Mouse (Mus musculus): Measurements from ENCODE around the gene Slc24a5. TPM values are rescaled to one million over a fixed set of nuclear protein-coding genes. Genes with fewer than 3 reads are reported as not detected.
"Not testable (repeated sequence)": the region's sequence is repeated elsewhere in the genome, so short reads cannot be mapped to it uniquely, and the experiment has no call there.

The Slc24a5 gene
- polyA plus RNA-seq, 1 experiment from 2014 or later, result 8.5 TPM

DNA sequence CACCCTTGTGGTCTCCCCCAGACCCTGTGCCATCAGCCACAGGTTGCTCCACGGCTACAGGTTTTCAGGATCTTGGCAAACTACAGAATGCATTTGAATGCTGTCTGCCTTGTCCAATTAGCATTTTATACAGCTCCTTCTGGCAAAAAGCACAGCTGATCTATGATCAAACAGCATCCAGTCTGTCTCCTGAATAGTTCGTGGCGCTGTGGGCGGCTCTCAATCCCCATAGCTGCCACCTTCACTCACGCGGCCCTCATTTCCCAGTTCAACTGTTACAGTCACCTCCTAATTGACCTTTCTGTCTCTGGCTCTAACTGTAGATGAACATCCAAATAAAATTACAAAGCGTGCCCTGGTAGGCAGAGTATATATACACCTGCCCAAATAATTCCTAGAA lies 551 bp upstream of the Slc24a5 start:
- H3K9ac ChIP-seq (replicated peaks), result no peak overlapping the region
- TF ChIP-seq EP300 (IDR thresholded peaks at IDR 0.05; ENCODE audit: low read depth) (no peak), CTCF (IDR thresholded peaks at IDR 0.05; ENCODE audit: low read depth) (no peak)
- no peaks in the 10 kb centered on the region for H3K9me3 ChIP-seq (ENCODE audit: low read length)
- ATAC-seq (no peak), DNase-seq (no peak)
- no peak overlapping the region for H3K4me3 ChIP-seq (ENCODE audit: low read depth, low read length)
- H3K27me3 ChIP-seq (ENCODE audit: insufficient read depth, low read length), result no peaks in the 10 kb centered on the region
- WGBS (ENCODE audit: insufficient replicate concordance), result 83% methylated on average over 7 of the region's 7 CpGs
- no peaks in the 10 kb centered on the region for H3K36me3 ChIP-seq (replicated peaks; ENCODE audit: insufficient read depth, low read length)
- no peaks in the 10 kb centered on the region for H3K4me1 ChIP-seq (ENCODE audit: insufficient read depth)
- no peak overlapping the region for H3K27ac ChIP-seq (ENCODE audit: low read depth)
- no peak overlapping the region for H3K4me2 ChIP-seq (ENCODE audit: low read depth, low read length)

DNA sequence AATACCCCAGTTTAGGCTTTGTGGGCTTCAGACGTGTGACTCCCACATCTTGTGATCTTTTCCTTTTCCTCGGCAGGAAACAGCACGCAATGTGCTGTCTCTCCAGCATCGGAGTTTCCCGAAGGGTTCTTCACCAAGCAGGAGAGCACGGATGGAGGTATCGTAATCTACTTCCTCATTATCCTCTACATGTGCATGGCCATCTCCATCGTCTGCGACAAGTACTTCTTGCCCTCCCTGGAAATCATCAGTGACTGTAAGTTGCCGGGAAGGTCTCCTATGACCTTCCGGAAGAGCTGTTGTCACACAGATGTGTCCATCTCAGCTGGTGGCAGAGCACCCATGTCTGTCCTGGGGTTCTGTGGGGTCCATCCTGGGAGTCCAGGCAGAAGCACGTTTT lies 772 bp downstream of the Slc24a5 start:
- no peak for TF ChIP-seq EP300 (IDR thresholded peaks at IDR 0.05; ENCODE audit: low read depth)
- TF ChIP-seq CTCF (IDR thresholded peaks at IDR 0.05; ENCODE audit: low read depth), result no peak
- DNase-seq (no peak), ATAC-seq (no peak)
- Histone ChIP-seq H3K27me3 (ENCODE audit: insufficient read depth, low read length) (no peaks in the 10 kb centered on the region), H3K9ac (replicated peaks) (no peak overlapping the region), H3K4me2 (ENCODE audit: low read depth, low read length) (no peak overlapping the region), H3K4me1 (ENCODE audit: insufficient read depth) (no peaks in the 10 kb centered on the region), H3K27ac (ENCODE audit: low read depth) (no peak overlapping the region), H3K9me3 (ENCODE audit: low read length) (no peaks in the 10 kb centered on the region), H3K4me3 (ENCODE audit: low read depth, low read length) (no peak overlapping the region), H3K36me3 (replicated peaks; ENCODE audit: insufficient read depth, low read length) (no peaks in the 10 kb centered on the region)
- 72% methylated on average over 12 of the region's 12 CpGs for WGBS (ENCODE audit: insufficient replicate concordance)

DNA sequence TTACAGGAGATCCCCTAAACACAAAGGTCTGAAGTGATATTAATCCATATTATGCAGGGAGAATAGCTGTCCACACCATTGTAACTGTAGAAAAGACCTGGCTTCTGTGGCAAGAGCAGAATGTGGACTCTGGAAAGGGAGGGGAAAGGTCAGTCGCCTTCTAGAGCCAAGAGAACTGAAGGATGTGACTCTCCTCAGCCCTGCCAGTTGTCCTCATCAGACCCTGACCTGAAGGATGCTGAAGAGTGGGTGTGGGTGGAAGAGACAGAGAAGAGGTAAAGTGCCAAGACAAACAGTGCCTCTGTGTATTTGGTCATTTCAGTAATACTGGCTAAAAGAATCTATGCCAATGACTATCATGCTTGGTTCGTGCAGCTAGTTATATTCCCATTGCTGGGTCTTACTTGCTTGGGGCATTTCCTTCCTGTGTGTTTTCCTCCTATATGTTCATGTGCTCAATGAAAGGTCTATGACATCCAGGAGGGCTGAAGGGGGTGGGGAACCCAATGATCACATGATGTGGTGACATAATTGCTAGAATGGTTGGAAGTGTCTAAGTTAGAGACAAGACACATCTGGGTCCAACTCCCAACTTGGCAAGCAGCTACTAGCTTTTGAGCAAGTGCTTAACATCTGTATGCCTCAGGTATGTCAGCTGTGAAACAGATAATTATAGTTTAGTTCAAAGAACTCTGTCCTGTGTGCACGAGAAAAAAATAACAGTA lies 5.3 kb downstream of the Slc24a5 start:
- Histone ChIP-seq H3K9me3 (ENCODE audit: low read length) (no peaks in the 10 kb centered on the region), H3K9ac (replicated peaks) (no peak overlapping the region), H3K4me1 (ENCODE audit: insufficient read depth) (no peaks in the 10 kb centered on the region), H3K27me3 (ENCODE audit: insufficient read depth, low read length) (no peaks in the 10 kb centered on the region), H3K36me3 (replicated peaks; ENCODE audit: insufficient read depth, low read length) (no peaks in the 10 kb centered on the region), H3K4me2 (ENCODE audit: low read depth, low read length) (no peak overlapping the region), H3K4me3 (ENCODE audit: low read depth, low read length) (no peak overlapping the region), H3K27ac (ENCODE audit: low read depth) (no peak overlapping the region)
- TF ChIP-seq CTCF (IDR thresholded peaks at IDR 0.05; ENCODE audit: low read depth), result no peak
- TF ChIP-seq EP300 (IDR thresholded peaks at IDR 0.05; ENCODE audit: low read depth), result no peak
- DNase-seq (no peak), ATAC-seq (no peak)
- 67% methylated on average over 3 of the region's 3 CpGs for WGBS (ENCODE audit: insufficient replicate concordance)

DNA sequence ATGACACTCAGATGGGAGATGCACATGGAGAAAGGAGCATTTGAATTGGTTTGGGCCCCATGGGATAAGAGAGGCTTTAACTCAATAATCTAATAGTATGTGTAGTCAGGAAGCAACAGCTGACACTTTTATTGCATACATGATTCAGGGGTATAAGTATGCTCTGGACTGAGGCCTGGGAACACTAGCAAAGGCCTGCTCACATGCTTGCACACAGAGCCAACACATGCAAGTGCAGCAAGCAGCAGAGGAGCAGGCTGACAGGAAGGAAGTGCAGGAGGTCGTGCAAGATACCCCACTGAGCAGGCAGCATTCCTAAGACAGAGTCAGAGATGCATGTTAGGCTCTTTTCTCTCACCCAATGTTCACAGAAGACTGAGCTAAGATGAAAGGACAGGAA lies 16.0 kb downstream of the Slc24a5 start:
- no peak for TF ChIP-seq EP300 (IDR thresholded peaks at IDR 0.05; ENCODE audit: low read depth)
- no peak for TF ChIP-seq CTCF (IDR thresholded peaks at IDR 0.05; ENCODE audit: low read depth)

DNA sequence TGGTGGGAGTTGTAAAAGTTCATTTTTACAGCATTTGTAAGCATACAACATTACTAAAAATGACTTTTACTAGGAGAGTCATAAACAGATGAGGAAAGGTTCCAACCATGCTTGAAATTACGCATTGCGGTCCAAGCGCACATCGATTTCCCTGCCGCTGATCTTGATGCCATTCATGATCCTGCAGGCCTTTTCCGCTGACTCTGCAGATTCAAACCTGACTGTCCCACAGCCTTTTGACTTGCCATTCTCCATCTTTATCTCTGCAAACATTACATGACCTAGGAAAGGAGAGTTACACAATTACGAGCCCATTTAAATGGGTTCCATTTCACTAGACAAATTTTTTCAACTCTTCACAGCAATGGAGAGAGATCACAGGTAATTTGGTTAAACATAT lies 20.8 kb downstream of the Slc24a5 start:
- Histone ChIP-seq H3K36me3 (replicated peaks; ENCODE audit: insufficient read depth, low read length) (peaks cover 13% of the 10 kb centered on the region), H3K4me1 (ENCODE audit: insufficient read depth) (no peaks in the 10 kb centered on the region), H3K9ac (replicated peaks) (no peak overlapping the region), H3K4me3 (ENCODE audit: low read depth, low read length) (no peak overlapping the region), H3K4me2 (ENCODE audit: low read depth, low read length) (no peak overlapping the region), H3K27ac (ENCODE audit: low read depth) (no peak overlapping the region), H3K27me3 (ENCODE audit: insufficient read depth, low read length) (no peaks in the 10 kb centered on the region), H3K9me3 (ENCODE audit: low read length) (no peaks in the 10 kb centered on the region)
- WGBS (ENCODE audit: insufficient replicate concordance), result 94% methylated on average over 7 of the region's 7 CpGs
- no peak for ATAC-seq
- TF ChIP-seq EP300 (IDR thresholded peaks at IDR 0.05; ENCODE audit: low read depth), result no peak
- DNase-seq, result no peak

More for the DNA sequence above, 16.0 kb downstream of the Slc24a5 start:
- no peak overlapping the region for H3K27ac ChIP-seq (ENCODE audit: low read depth)
- no peaks in the 10 kb centered on the region for H3K9me3 ChIP-seq (ENCODE audit: low read length)
- no peak for DNase-seq
- H3K4me3 ChIP-seq (ENCODE audit: low read depth, low read length), result no peak overlapping the region
- no peaks in the 10 kb centered on the region for H3K27me3 ChIP-seq (ENCODE audit: insufficient read depth, low read length)
- H3K4me2 ChIP-seq (ENCODE audit: low read depth, low read length), result no peak overlapping the region
- WGBS (ENCODE audit: insufficient replicate concordance), result 24% methylated on average over 1 of the region's 1 CpGs
- no peak overlapping the region for H3K9ac ChIP-seq (replicated peaks)
- no peaks in the 10 kb centered on the region for H3K4me1 ChIP-seq (ENCODE audit: insufficient read depth)
- ATAC-seq, result no peak
- peaks cover 5% of the 10 kb centered on the region for H3K36me3 ChIP-seq (replicated peaks; ENCODE audit: insufficient read depth, low read length)

DNA sequence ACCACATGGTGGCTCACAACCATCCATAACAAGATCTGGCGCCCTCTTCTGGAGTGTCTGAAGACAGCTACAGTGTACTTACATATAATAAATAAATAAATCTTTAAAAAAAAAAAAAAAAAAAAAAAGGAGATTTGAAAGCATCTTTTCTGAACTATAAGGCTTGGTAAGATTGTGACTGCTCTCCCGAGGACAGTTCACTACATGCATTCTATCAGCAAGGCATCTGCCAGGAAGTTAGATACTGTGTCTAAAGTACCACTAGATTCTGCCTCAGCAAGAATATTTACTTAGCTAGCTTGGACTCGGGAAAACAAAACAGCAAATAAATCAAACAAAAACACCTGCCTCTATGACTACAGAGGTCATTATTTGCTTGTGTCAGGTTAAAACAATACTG lies 24.2 kb downstream of the Slc24a5 start:
- H3K4me1 ChIP-seq (ENCODE audit: insufficient read depth); H3K9me3 ChIP-seq (ENCODE audit: low read length); ATAC-seq; H3K9ac ChIP-seq (replicated peaks); H3K4me3 ChIP-seq (ENCODE audit: low read depth, low read length); H3K4me2 ChIP-seq (ENCODE audit: low read depth, low read length); H3K27ac ChIP-seq (ENCODE audit: low read depth); H3K27me3 ChIP-seq (ENCODE audit: insufficient read depth, low read length); DNase-seq: not testable (repeated sequence)
- H3K36me3 ChIP-seq (replicated peaks; ENCODE audit: insufficient read depth, low read length), result peaks cover 20% of the 10 kb centered on the region
- 81% methylated on average over 2 of the region's 3 CpGs for WGBS (ENCODE audit: insufficient replicate concordance)

DNA sequence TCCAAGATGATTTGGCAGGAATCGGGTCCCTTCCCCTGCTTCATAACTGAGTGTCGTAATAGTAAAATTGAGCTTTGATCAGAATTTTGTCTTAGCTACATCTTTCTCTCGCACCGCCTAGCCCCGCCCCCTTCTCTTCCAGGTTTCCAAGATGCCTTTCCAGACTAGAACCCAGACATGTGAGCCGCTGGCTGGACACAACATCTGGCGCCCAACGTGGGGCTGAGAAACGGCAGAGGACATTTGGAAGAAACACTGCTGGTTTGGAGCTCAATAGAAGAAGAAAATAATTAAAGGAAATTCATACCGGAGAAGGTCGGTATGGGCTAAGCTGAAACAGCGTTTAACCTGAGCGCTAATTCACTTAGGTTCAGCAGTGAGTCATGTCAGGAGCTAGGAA lies 36.6 kb downstream of the Slc24a5 start:
- not testable (repeated sequence) for ATAC-seq; H3K27me3 ChIP-seq (ENCODE audit: insufficient read depth, low read length); H3K9ac ChIP-seq (replicated peaks); H3K9me3 ChIP-seq (ENCODE audit: low read length); H3K4me3 ChIP-seq (ENCODE audit: low read depth, low read length); H3K4me1 ChIP-seq (ENCODE audit: insufficient read depth); H3K4me2 ChIP-seq (ENCODE audit: low read depth, low read length); DNase-seq; H3K27ac ChIP-seq (ENCODE audit: low read depth)
- 95% methylated on average over 13 of the region's 13 CpGs for WGBS (ENCODE audit: insufficient replicate concordance)
- H3K36me3 ChIP-seq (replicated peaks; ENCODE audit: insufficient read depth, low read length), result peaks cover 31% of the 10 kb centered on the region

DNA sequence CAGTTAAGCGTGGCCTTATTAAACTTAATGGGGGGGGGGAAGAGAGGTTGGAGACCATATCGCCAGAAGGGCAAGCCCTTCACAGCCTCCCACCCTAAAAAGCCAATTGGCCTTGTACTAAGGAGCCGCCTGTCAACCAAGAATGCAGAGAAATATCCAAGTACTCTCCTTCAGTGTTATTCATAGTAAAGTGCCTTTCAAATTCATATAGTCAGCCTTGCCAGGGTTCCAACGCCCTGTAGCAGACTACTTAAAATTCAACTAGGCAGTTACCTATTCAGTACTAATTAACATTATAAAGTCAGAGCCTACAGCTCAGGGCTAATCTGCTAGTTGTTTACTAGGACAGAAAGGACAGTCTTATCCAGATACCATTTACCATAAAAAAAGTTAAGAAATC lies 38.6 kb downstream of the Slc24a5 start:
- not testable (repeated sequence) for H3K9ac ChIP-seq (replicated peaks); H3K4me1 ChIP-seq (ENCODE audit: insufficient read depth); H3K27me3 ChIP-seq (ENCODE audit: insufficient read depth, low read length); H3K9me3 ChIP-seq (ENCODE audit: low read length); H3K4me3 ChIP-seq (ENCODE audit: low read depth, low read length); DNase-seq; H3K27ac ChIP-seq (ENCODE audit: low read depth); H3K4me2 ChIP-seq (ENCODE audit: low read depth, low read length); ATAC-seq
- WGBS (ENCODE audit: insufficient replicate concordance), result 91% methylated on average over 4 of the region's 4 CpGs
- peaks cover 27% of the 10 kb centered on the region; the same call in 1 of the 2 replicates for H3K36me3 ChIP-seq (replicated peaks; ENCODE audit: insufficient read depth, low read length)
